Mouse (Mus musculus): ENCODE data around the gene Htr1f.

DNA sequence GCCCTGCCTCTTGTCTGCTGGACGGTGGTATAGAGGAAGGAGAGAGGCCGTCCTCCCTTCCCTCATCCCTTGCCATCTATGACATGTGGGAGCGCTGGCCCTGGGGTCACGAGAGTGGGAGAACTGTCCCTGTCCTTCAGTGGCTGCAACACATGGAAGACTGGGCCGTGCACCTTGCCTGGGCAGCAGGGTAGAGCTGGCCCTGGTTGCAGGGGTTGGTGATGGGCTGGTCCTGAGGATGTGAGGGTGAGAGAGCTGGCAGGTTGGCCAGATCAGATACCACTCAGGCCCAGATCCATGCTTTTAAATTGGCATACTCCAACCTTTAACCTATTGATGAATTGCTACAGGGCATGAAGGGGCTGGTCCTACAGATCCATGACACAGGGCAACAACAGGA, 12.1 kb downstream of the Htr1f start:
- TF ChIP-seq USF1 (IDR thresholded peaks at IDR 0.05; ENCODE audit: low read depth) (no peak), CTCF (IDR thresholded peaks at IDR 0.05; ENCODE audit: control insufficient read depth, insufficient read depth, insufficient read length) (no peak)

Measured in C2C12 (cell line).